Mouse (Mus musculus): ENCODE results near the gene Strap. TPM values are rescaled to one million over a fixed set of nuclear protein-coding genes. Genes with fewer than 3 reads are reported as not detected.

Strap gene
- total RNA-seq, 4 experiments from 2014 or later: 97.8 to 124 (median 106) TPM

- no peak for DNase-seq
These were observed 11.0 kb upstream of the Strap start for GRCm38 (mm10) chr6:137723898-137724297.

GRCm38 (mm10) chr6:137734460-137734845 lies 425 bp upstream of the Strap start:
- DNase-seq: no peak

- no peak for DNase-seq
These were observed 877 bp downstream of the Strap start for GRCm38 (mm10) chr6:137735671-137736238.

- no peak for DNase-seq
These were observed 6.1 kb downstream of the Strap start for GRCm38 (mm10) chr6:137740972-137741371.

- DNase-seq: no peak
These were observed 9.8 kb downstream of the Strap start for GRCm38 (mm10) chr6:137744700-137745099.

- DNase-seq: no peak
These were observed 12.5 kb downstream of the Strap start for GRCm38 (mm10) chr6:137747174-137747928.

DNA sequence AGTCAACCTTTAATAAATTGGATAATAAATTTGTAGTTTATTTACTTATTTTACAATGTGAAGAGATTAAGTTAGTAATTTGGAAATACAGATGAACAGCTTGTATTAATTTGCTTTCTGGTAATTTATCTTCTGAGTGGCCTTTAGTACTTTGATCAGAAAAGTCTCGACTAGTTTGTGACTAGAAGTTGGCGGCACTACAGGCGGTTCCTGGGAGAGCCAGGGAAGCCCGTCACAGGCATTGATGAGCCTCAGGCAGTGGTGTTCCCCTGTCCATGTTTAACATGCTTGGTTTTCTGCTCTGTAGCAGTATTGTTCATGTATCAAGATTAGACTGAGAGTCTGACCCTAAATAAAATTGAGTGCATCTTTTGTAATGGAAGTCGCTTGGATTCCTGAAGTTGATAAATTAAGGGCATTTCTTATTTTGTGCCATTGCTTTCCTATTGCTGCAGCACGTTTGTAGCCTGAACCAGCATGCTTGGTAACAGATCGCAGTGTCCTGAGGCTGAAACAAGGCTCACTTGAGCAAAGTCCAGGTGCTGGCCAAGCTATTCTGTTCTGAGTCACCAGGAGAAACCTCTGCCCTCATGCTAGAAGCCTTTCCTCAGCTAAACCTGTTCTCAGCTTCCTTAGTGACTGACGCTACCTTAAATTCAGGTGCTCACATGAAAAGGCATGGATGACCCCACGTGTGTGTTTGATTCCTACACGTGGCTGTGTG lies 16.8 kb downstream of the Strap start:
- DNase-seq: no peak

GRCm38 (mm10) chr6:137752275-137752655 lies 17.4 kb downstream of the Strap start:
- DNase-seq: no peak

GRCm38 (mm10) chr6:137754056-137754856 lies 19.4 kb downstream of the Strap start, which contains the start of gene Dera:
TSS of gene Dera (plus strand) at chr6:137754546.
- DNase-seq: peak; percentile 86

DNA sequence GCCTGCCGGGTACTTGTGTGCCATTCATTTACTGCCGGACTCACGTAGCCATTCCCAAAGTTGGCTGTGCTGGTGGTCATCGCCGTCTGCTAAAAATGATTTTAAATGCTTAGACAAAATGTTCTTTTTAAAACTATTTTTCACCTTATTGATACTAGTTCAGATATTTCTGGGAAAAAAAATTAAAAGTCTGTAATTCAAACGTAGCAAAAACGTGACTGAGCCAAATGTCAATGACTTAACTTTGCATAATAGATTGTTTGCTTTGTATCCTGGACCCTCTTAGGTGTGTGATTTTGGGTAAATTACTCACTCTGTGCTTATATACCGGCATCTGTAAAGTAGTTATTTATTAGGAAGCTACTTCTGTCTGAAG lies 20.0 kb downstream of the Strap start:
- no peak for DNase-seq

GRCm38 (mm10) chr6:137756310-137756709 lies 21.4 kb downstream of the Strap start:
- no peak for DNase-seq

- no peak for DNase-seq
These were observed 23.0 kb downstream of the Strap start for GRCm38 (mm10) chr6:137757891-137758290.

GRCm38 (mm10) chr6:137759681-137760080 lies 24.8 kb downstream of the Strap start:
- DNase-seq: no peak

DNA sequence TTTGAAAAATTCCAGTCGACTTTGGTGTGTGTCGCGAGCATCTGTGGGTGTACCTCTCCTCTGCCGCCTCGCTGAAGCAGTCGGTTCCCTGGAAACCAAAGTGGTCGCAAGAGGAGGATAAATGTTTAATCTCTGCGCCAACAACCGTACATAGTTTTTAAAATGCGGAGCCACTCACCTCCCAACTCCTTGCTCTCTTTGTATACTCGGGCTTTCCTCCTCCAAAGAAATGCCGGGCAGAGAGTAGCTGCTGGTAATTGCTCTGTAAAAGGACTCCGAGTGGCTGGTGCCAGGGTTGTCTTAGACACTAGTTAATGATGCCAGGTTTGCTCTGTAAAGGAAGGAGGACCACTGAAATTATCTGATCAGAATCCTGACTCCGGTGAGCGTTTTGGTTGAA lies 26.1 kb downstream of the Strap start:
- no peak for DNase-seq

DNA sequence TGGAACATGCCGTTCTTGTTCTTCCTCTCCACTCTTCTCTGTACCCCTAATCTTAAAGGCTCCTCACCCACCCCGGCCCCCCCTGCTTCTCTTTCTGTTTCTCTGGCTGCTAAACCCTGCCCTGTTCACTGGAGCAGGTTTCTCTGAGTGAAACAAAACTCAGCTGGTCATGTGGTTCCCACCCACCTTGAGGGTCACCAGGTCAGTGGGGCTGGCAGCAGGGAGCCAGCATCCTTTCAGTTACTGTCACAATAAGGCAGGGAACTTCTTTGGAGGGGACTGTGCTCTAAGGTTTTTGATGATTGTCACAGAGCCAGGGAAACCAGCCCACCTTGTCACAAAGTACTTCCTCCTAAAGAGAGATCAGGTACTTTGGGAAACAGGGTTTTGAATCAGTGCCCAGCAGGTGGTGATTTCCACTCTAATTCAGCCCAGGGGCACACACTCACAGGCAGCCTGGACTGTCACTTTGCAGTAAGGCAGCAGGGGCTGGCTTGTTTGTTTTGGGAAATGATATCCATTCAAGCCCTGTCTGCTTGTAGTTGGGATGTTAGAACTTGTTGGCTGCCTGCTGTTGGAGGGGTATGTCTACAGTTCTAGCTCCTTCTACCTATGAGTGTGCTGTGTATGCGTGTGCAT lies 29.8 kb downstream of the Strap start:
- no peak for DNase-seq

DNA sequence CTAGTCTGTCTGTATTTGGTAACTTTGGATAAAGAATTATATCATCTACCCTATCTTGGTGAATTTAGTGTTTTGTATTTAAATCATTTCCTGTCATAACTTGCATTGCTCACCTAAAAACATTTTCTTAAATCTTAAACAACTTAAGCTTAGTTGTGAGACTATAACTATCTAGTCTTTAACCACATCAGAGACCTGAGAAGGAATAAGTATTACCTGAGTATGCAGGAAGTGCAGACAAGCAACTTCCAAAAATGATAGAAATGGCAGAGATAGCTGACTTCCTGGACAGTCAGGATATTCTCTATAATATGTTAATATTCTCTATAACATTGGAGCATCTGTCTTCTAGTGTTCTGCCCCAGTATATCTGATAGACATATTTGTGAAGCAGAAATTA lies 31.3 kb downstream of the Strap start:
- DNase-seq: no peak

DNA sequence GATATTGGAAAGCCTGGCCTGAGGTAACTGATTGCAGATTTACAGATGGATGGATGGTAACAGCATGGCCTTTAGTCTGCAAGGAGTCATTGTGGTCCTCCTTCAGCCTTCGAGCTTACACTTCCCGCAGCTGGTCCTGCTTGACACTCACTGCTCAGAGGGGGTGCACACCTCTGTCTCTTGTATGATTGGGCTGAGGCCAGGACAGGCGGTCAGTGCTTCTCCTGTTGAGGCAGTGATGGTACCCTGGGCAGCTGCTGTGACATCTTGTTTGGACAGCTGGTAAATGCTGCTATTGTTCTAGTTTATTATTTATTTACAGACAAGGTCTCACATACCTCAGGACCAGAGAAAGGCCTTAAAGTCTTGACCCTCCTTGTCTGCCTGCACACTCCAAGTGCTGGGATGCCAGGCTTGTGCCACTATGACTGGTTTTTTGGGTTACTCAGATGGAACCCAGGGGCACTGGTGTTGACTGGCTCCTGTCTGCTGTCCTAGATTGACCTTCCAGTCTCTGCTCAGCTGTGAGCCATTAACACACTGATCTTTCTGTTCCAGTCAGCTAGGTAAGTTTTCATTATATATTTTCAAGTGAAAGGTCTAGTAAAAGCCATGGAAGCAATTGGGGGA lies 36.9 kb downstream of the Strap start:
- no peak for DNase-seq

DNA sequence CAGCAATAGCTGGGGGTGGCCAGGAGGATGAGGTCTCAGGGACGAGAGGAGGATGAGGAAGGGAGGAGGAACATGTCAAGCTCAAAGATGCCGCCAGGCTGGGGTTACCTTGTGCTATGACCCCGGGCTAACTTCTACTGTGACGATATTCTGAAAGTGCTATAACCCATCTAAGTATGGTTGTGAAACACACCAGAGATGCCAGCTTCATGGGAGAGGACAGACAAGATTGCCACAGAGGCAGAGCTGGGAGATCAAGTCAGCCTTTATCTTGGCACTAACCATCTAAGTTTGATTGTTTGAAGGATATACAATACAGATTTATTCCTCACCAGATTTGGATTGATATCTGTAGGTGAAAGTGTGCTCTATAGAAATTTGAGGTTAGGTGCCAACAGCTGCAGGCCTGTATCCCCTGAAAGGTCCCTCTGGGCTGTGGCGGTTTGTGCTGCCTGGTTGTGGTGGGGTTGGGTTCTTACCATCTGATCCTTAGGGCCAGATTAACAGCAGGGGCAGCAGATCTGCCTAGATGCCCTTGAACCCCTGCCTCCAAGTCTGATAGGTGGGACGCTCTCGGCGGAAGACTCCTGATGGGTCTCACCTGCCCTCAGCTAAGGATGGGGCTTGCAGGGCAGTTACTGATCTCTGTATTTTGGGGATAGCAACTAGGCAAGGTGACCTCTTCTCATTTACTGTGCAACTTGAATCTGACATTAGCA lies 38.2 kb downstream of the Strap start:
- no peak for DNase-seq

DNA sequence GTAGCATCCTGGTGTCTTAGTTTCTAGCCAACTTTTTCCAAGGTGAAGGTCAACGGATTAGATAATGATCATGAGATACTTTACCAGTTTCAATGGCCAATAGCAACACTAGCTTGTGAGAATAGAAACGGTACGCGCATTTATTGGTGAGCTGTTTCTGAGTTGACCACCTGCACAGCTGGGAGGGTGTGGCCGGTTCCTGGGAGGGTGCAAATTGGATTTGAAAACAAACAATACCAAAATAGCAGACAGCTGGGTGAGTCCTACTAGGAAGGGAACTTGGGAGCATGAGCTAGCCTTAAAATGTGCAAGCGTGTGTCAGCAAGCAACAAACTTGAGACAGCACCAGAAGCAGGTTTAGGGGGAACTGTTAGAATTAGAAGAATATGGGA lies 38.8 kb downstream of the Strap start:
- no peak for DNase-seq

GRCm38 (mm10) chr6:137774166-137774565 lies 39.3 kb downstream of the Strap start:
- no peak for DNase-seq

DNA sequence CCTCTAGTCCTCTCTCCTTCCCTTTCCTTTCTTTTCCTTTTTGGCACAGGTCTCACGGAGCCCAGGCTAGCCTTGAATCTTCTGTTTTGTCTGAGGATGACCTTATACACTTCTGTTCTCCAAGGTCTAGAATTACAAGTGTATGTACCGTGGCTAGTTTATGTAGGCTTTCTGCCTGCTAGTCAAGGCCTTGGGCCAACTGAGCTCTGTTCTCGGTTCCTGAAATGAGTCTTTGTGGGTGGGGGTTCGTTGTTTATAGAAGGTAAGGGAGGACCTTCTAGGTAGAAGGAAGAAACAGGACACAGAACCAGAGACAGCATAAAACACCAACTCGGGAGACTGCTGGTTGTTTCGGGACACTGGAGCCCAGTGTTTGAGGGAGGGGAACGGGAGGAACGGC lies 40.3 kb downstream of the Strap start:
- no peak for DNase-seq

Measured in adrenal gland, adult 8-10 months (tissue).